Mouse (Mus musculus) embryonic facial prominence, embryonic 14.5 days (tissue): ENCODE measurements around the gene Wasf2. TPM values are rescaled to one million over a fixed set of nuclear protein-coding genes. Genes with fewer than 3 reads are reported as not detected.
A peak's percentile ranks its signal among the peaks of the same experiment; 100 is the strongest.

Experiments
- ATAC-seq: fragments of 200-750 bp; cut with Nextera tagmentation; 2 replicates; pipeline ENCODE4 v1.8.0; 2017; ENCODE audit warnings: low read depth, moderate number of reproducible peaks, moderate TSS enrichment
- DNase-seq: peaks from one replicate; pipeline ENCODE4 v3.0.0-alpha.2; 2015; ENCODE audit warnings: low spot score
- H3K27ac ChIP-seq: fragments of 300-500 bp; sonication (generic); replicated peaks from 2 replicates; pipeline ENCODE4 v1.5.1; 2014; ENCODE audit warnings: low read depth, mild to moderate bottlenecking, low read length, moderate library complexity
- H3K27me3 ChIP-seq: fragments of 300-500 bp; sonication (generic); replicated peaks from 2 replicates; pipeline ENCODE4 v1.6.1; 2014; ENCODE audit warnings: low read length; ENCODE audit not compliant: control insufficient read depth, insufficient read depth
- H3K36me3 ChIP-seq: fragments of 300-500 bp; sonication (generic); 2 replicates; pipeline ENCODE4 v1.6.1; 2014; ENCODE audit warnings: low read length, mixed read lengths; ENCODE audit not compliant: control insufficient read depth, insufficient read depth
- H3K4me1 ChIP-seq: fragments of 300-500 bp; sonication (generic); 2 replicates; pipeline ENCODE4 v1.6.1; 2014; ENCODE audit warnings: antibody characterized with exemption, low read length; ENCODE audit not compliant: control insufficient read depth, insufficient read depth
- H3K4me2 ChIP-seq: fragments of 300-500 bp; sonication (generic); 2 replicates; pipeline ENCODE4 v1.6.1; 2014; ENCODE audit warnings: low read depth, mild to moderate bottlenecking, low read length, moderate library complexity, mixed read lengths
- H3K4me3 ChIP-seq: fragments of 300-500 bp; sonication (generic); 2 replicates; pipeline ENCODE4 v1.5.1; 2014; ENCODE audit warnings: low read depth, mild to moderate bottlenecking, low read length
- H3K9ac ChIP-seq: fragments of 300-500 bp; sonication (generic); 2 replicates; pipeline ENCODE4 v1.6.1; 2014; ENCODE audit warnings: low read depth, mild to moderate bottlenecking, low read length, moderate library complexity, mixed read lengths
- H3K9me3 ChIP-seq: fragments of 300-500 bp; sonication (generic); 2 replicates; pipeline ENCODE4 v1.6.1; 2016; ENCODE audit warnings: low read length; ENCODE audit not compliant: control insufficient read depth
- WGBS: fragments of 180-500 bp; shearing (Covaris S2); extraction: QIAGEN DNeasy Blood & Tissue Kit; methylation state at CpG from one replicate; pipeline ENCODE4 v1.1.7; 2014; 5-methylcytosine and 5-hydroxymethylcytosine counted together
- polyA plus RNA-seq: library from polyadenylated mRNA; unstranded; fragments of >200 nt; fragmentation: Nextera tagmentation; extraction: Ambion mirVana; gene quantifications from 2 replicates; pipeline ENCODE4 v1.2.1, GENCODE M21; 2014

Gene Wasf2
- polyA plus RNA-seq, 1 experiment from 2014 or later, result 83.4 TPM

DNA sequence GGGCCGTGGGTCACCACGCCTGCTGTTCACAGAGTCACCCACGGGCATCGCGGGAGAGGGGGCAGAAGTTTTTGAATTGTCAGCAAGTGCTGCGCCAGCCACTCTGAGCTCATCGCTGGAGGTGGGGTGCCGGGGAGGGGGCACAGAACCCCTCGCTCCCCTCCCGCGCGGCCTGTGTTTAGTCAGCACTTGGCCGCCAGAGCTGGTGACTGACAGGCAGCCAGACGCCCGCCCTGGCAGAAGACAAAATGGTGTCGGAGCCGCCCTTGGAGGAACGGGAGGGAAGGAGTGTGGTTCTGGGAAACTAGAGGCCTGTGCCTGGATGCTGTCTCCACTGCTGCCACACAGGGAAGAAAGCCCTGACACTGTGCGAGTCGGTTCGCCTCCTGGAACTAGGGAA is 70.0 kb downstream of the Wasf2 start:
- ATAC-seq, result 0 out of 2 replicates have a peak, but pooled peaks have one; percentile 0
- H3K4me2 ChIP-seq, result peak overlapping the region; percentile 32
- H3K4me3 ChIP-seq, result no peak overlapping the region
- peaks cover 19% of the 10 kb centered on the region for H3K36me3 ChIP-seq
- peak overlapping the region; percentile 80 for H3K27ac ChIP-seq
- whole genome bisulfite sequencing, result 35% methylated on average over 18 of the region's 21 CpGs
- H3K27me3 ChIP-seq, result no peaks in the 10 kb centered on the region
- H3K9me3 ChIP-seq, result no peaks in the 10 kb centered on the region
- H3K9ac ChIP-seq, result peak overlapping the region; percentile 37
- H3K4me1 ChIP-seq, result peaks cover 50% of the 10 kb centered on the region
- DNase-seq, result peak; percentile 74

DNA sequence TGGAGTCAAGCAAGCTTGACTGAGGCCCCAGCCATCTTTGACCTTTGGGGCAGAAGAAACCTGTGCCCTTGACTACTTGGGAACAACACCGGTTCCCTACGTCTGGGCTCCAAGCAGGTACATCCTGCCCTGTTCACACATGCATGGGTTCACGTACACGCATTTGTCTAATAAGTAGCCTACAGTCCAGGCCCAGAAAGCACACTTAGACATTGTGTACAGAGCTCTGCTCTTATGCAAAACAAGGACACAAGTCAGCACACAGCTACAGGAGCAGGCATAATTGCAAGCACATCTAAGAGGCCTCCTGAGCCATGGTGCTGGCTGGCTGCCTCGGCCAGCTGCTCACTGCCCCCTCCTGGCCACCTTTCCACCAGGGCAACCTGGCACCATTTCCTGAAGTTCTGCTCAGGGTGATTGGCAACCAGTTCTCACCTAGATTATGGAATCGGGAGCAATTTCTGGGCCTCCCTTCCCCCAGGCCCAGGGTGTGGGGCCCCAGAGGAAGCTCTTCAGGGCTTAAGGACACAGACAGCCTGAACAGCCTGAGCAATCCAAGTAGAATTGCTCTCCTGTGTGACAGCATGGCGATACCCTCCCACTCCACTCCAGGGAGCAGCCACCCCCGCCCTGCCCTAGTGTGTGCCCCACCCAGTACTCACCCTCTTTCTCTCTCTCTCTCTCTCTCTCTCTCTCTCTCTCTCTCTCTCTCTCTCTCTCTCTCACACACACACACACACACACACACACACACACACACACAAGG is 70.9 kb downstream of the Wasf2 start:
- Histone ChIP-seq H3K9me3 (no peaks in the 10 kb centered on the region), H3K9ac (peak overlapping the region; percentile 31; the same call in 1 of the 2 replicates), H3K4me1 (peaks cover 50% of the 10 kb centered on the region), H3K36me3 (peaks cover 12% of the 10 kb centered on the region), H3K4me3 (no peak overlapping the region), H3K27ac (peak overlapping the region; percentile 80), H3K4me2 (no peak overlapping the region), H3K27me3 (no peaks in the 10 kb centered on the region)
- peak; percentile 68 for DNase-seq
- peak; percentile 35 for ATAC-seq
- 67% methylated on average over 7 of the region's 8 CpGs for WGBS

DNA sequence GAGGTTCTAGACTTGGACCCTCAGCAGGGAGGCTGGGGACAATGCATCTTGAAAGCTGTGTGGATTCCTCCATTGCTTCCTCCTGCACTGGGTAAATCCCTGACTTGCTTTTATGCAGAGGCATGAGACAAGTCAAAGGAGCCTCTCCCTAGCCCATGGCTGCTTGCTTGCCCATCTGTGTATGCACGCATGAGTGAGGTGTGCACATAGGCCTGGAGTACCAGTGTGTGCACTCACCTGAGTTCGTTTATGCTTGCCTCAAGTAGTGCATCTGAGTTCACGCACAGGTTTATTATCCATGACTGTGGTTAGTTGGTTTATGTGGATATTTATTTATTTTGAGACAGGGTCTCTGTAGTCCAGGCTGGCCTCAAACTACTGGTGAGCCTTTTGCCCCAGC is 71.9 kb downstream of the Wasf2 start:
- Histone ChIP-seq H3K27me3 (no peaks in the 10 kb centered on the region), H3K27ac (no peak overlapping the region), H3K4me2 (no peak overlapping the region), H3K9ac (no peak overlapping the region), H3K4me3 (no peak overlapping the region), H3K9me3 (no peaks in the 10 kb centered on the region), H3K36me3 (peaks cover 1% of the 10 kb centered on the region; the same call in 1 of the 2 replicates), H3K4me1 (peaks cover 40% of the 10 kb centered on the region)
- ATAC-seq (no peak), DNase-seq (no peak)
- WGBS, result 91% methylated on average over 3 of the region's 3 CpGs

DNA sequence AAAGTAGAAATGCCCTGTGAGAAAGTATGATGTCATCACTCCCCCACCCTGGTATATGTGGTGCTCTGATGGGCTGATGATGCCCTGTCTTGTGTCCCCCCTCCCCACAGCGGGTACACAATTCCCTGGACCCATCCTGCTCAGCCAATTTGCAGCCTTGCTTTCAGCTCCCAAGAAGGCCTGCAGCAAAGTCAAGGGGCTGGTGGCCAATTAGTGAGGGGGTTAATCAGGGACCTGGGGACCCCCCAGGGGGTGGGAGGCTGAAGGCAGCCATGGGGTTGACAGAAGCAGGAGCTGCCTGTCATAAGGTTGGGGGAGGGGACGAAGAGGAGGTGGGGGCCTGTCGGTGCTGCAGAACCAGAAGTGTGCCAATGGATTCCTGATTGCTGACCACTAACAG is 73.3 kb downstream of the Wasf2 start:
- WGBS, result 54% methylated on average over 3 of the region's 3 CpGs
- ATAC-seq (no peak), DNase-seq (no peak)
- Histone ChIP-seq H3K4me2 (no peak overlapping the region), H3K4me3 (no peak overlapping the region), H3K27ac (no peak overlapping the region), H3K36me3 (no peaks in the 10 kb centered on the region), H3K9me3 (no peaks in the 10 kb centered on the region), H3K27me3 (no peaks in the 10 kb centered on the region), H3K9ac (no peak overlapping the region), H3K4me1 (peaks cover 27% of the 10 kb centered on the region)

DNA sequence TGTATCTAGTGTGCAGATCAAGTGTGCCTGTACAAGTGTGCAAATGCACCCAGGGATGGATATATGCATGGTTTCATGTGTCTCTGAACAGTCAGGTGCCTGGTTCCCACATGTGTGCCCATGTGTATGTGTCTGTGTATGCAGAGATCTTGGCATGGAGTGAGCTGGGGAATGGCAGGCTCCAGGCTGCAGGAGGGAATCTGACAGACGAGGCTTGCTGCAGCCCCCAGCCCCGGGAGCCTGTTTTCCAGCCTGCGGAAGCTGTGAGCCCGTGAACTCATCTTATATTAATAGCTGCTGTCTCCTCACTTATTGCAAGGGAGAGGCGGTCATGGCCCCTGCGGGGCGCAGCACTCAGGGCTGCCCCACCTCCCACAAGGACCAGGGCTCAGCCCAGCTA is 74.1 kb downstream of the Wasf2 start:
- DNase-seq (no peak), ATAC-seq (no peak)
- no peaks in the 10 kb centered on the region for H3K27me3 ChIP-seq
- no peak overlapping the region for H3K4me2 ChIP-seq
- H3K27ac ChIP-seq, result peak overlapping the region; percentile 16
- no peak overlapping the region for H3K9ac ChIP-seq
- WGBS, result 32% methylated on average over 7 of the region's 7 CpGs
- peaks cover 20% of the 10 kb centered on the region for H3K4me1 ChIP-seq
- no peaks in the 10 kb centered on the region for H3K9me3 ChIP-seq
- no peaks in the 10 kb centered on the region for H3K36me3 ChIP-seq
- H3K4me3 ChIP-seq, result no peak overlapping the region

DNA sequence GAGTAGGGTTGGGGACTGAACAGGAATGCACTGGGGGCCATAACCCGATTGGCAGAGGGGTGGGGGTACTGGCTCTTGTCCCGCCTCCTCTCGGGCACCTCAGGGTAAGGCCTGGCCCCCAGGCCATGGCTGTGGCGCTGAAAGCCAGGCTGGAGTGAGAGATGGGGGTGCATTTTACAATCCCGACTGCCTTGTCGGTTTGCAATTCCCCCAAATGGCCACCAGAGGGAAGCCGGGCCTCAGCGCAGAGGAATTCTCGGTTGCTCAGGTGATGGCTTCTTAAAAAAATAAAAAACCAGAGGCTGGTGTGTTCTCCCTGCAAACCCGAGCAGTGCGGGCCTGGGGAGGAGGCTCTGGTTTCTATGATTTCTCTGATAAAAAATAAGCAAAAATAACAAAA is 79.1 kb downstream of the Wasf2 start:
- DNase-seq (no peak), ATAC-seq (no peak)
- Histone ChIP-seq H3K27me3 (peaks cover 19% of the 10 kb centered on the region), H3K9ac (no peak overlapping the region), H3K4me2 (no peak overlapping the region), H3K9me3 (no peaks in the 10 kb centered on the region), H3K4me1 (peaks cover 13% of the 10 kb centered on the region), H3K36me3 (no peaks in the 10 kb centered on the region), H3K27ac (no peak overlapping the region), H3K4me3 (no peak overlapping the region)
- 2% methylated on average over 11 of the region's 11 CpGs for WGBS

DNA sequence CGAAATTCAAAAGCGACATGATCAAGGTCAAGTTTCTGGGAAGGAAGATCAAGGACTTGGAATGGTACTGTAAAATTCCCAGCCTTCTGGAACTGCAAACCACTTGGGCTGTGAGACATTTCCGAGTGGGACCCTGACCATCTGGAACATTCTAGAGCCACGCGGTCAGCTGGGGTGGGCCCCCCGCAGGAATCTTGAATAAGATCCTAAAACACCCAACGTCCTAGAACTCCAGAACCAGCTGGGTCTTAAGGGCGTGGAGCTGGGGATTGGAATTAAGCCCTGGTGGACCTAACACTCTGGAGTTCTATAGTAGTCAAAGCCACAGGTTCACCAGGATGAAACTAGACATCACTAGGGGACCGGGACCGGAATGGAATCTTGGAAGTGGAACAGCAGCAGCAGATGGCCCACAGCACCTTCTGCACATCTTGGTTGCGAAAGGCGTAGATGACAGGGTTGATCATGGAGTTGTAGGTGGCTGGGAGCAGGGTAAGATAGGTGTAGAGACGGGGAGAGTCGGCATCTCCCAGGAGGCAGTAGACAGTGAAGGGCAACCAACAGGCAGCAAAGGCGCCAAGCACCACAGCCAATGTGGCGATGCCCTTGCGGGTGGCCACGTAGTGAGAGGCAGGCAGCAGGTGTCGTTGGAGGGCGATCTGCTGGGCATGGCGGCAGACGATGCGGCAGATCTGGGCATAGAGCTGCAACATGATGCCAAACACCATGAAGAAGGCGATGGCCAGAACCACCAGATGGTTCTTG is 79.9 kb downstream of the Wasf2 start:
- 91% methylated on average over 23 of the region's 24 CpGs for WGBS

DNA sequence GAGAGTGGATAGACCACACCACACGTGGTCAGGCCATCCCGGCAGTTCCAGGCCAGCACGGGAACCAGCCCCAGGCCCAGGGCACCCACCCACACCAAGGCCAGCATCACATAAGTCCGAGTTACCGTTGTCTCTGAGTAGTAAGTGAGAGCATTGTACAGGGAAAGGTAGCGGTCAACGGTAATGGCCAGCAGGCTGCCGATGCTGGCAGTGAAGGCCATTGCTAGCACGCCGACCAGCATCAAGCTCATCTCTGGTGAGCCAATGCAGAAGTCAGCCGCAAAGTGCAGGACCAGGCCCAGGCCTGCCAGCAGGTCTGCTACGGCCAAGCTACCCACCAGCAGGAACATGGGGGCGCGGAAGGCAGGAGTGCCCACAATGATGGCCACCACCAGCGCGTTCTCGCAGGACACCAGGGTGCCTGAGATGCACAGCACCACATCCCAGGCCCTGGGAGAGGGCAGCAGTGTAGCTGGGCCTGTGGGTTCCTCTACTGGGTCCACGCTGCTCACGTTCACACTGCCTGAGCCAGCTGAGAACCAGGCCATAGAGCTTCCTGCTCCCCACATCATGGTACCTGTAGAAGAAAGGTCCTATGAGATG is 80.6 kb downstream of the Wasf2 start:
- Histone ChIP-seq H3K9me3 (no peaks in the 10 kb centered on the region), H3K27ac (no peak overlapping the region), H3K4me2 (no peak overlapping the region), H3K36me3 (no peaks in the 10 kb centered on the region), H3K4me3 (no peak overlapping the region), H3K4me1 (peaks cover 13% of the 10 kb centered on the region), H3K27me3 (peaks cover 20% of the 10 kb centered on the region), H3K9ac (no peak overlapping the region)
- WGBS, result 92% methylated on average over 19 of the region's 19 CpGs
- no peak for ATAC-seq
- DNase-seq, result no peak

More for the DNA sequence above, 79.9 kb downstream of the Wasf2 start:
- DNase-seq (no peak), ATAC-seq (no peak)
- H3K4me1 ChIP-seq, result peaks cover 13% of the 10 kb centered on the region
- H3K9ac ChIP-seq, result no peak overlapping the region
- peaks cover 20% of the 10 kb centered on the region for H3K27me3 ChIP-seq
- no peak overlapping the region for H3K27ac ChIP-seq
- H3K9me3 ChIP-seq, result no peaks in the 10 kb centered on the region
- H3K4me3 ChIP-seq, result no peak overlapping the region
- H3K4me2 ChIP-seq, result no peak overlapping the region
- H3K36me3 ChIP-seq, result no peaks in the 10 kb centered on the region
